Mouse (Mus musculus) bone marrow, adult 2 months (tissue): ENCODE data around the gene Nav2. TPM values are rescaled to one million over a fixed set of nuclear protein-coding genes. Genes with fewer than 3 reads are reported as not detected.

Experiments
- H3K27ac ChIP-seq: fragments of 200-500 bp; 2 replicates; pipeline ENCODE4 v1.5.1; 2012; ENCODE audit warnings: low read depth, mild to moderate bottlenecking, control low read depth, inconsistent platforms, low read length; ENCODE audit not compliant: control insufficient read depth, poor library complexity, insufficient read depth
- H3K4me1 ChIP-seq: fragments of 200-500 bp; 2 replicates; pipeline ENCODE4 v1.6.1; 2011; ENCODE audit warnings: low read length; ENCODE audit not compliant: control insufficient read depth, insufficient read depth
- H3K4me3 ChIP-seq: fragments of 200-500 bp; replicated peaks from 2 replicates; pipeline ENCODE3; 2011; ENCODE audit warnings: mild to moderate bottlenecking, low read depth, low read length, control low read depth; ENCODE audit not compliant: control insufficient read depth
- CTCF ChIP-seq: fragments of 200-500 bp; IDR thresholded peaks from 2 replicates; pipeline ENCODE4 v1.5.1; 2011; ENCODE audit warnings: low read length, control low read depth; ENCODE audit not compliant: control insufficient read depth, insufficient read depth
- POLR2A ChIP-seq: fragments of 200-500 bp; IDR thresholded peaks from 2 replicates; pipeline ENCODE4 v1.6.1; 2011; ENCODE audit warnings: low read depth, mild to moderate bottlenecking, control low read depth, low read length, borderline replicate concordance; ENCODE audit not compliant: control insufficient read depth
- WGBS: fragments of 180-500 bp; shearing (Covaris S2); methylation state at CpG from one replicate; pipeline ENCODE4 v1.1.7; 2018; 5-methylcytosine and 5-hydroxymethylcytosine counted together
- polyA plus RNA-seq: library from polyadenylated mRNA; stranded (reverse); fragments of >200 nt; gene quantifications from 2 replicates; pipeline ENCODE4 v1.2.4, GENCODE M21; 2011; ENCODE audit warnings: low replicate concordance; ENCODE audit not compliant: missing spikeins, insufficient read depth, insufficient read length

The Nav2 gene
- polyA plus RNA-seq, 1 experiment, result 8.5 TPM

GRCm38 (mm10) chr7:49513763-49514437 is 605.4 kb downstream of the Nav2 start:
- Histone ChIP-seq H3K4me1 (no peaks in the 10 kb centered on the region), H3K4me3 (no peak overlapping the region), H3K27ac (no peak overlapping the region)
- TF ChIP-seq POLR2A, result no peak
- TF ChIP-seq CTCF, result no peak
- 76% methylated on average over 6 of the region's 6 CpGs for WGBS

GRCm38 (mm10) chr7:49515012-49515411 is 606.5 kb downstream of the Nav2 start:
- TF ChIP-seq POLR2A, result no peak
- no peak for TF ChIP-seq CTCF
- H3K27ac ChIP-seq, result no peak overlapping the region
- WGBS, result 56% methylated on average over 2 of the region's 2 CpGs
- H3K4me1 ChIP-seq, result no peaks in the 10 kb centered on the region
- H3K4me3 ChIP-seq, result no peak overlapping the region

- H3K4me3 ChIP-seq, result no peak overlapping the region
- no peak overlapping the region for H3K27ac ChIP-seq
- TF ChIP-seq POLR2A (no peak), CTCF (no peak)
- 82% methylated on average over 2 of the region's 2 CpGs for WGBS
- no peaks in the 10 kb centered on the region; the same call in 1 of the 2 replicates for H3K4me1 ChIP-seq
Observed at GRCm38 (mm10) chr7:49520504-49520903, 612.0 kb downstream of the Nav2 start.

- no peaks in the 10 kb centered on the region; the same call in 1 of the 2 replicates for H3K4me1 ChIP-seq
- no peak overlapping the region for H3K27ac ChIP-seq
- H3K4me3 ChIP-seq, result no peak overlapping the region
- TF ChIP-seq CTCF (no peak), POLR2A (no peak)
- WGBS, result 69% methylated on average over 4 of the region's 4 CpGs
Observed at GRCm38 (mm10) chr7:49521349-49521748, 612.8 kb downstream of the Nav2 start.

GRCm38 (mm10) chr7:49521976-49522375 is 613.5 kb downstream of the Nav2 start:
- Histone ChIP-seq H3K4me3 (no peak overlapping the region), H3K27ac (no peak overlapping the region), H3K4me1 (no peaks in the 10 kb centered on the region; the same call in 1 of the 2 replicates)
- 22% methylated on average over 9 of the region's 9 CpGs for WGBS
- TF ChIP-seq CTCF, result no peak
- TF ChIP-seq POLR2A, result no peak

GRCm38 (mm10) chr7:49522411-49523114 is 614.0 kb downstream of the Nav2 start:
- Histone ChIP-seq H3K27ac (no peak overlapping the region), H3K4me1 (no peaks in the 10 kb centered on the region; the same call in 1 of the 2 replicates), H3K4me3 (peak overlapping the region; percentile 5)
- no peak for TF ChIP-seq POLR2A
- WGBS, result 23% methylated on average over 24 of the region's 24 CpGs

- Histone ChIP-seq H3K27ac (no peak overlapping the region), H3K4me1 (no peaks in the 10 kb centered on the region; the same call in 1 of the 2 replicates), H3K4me3 (no peak overlapping the region)
- 83% methylated on average over 4 of the region's 4 CpGs for WGBS
- no peak for TF ChIP-seq POLR2A
- no peak for TF ChIP-seq CTCF
Observed at GRCm38 (mm10) chr7:49523115-49523445, 614.6 kb downstream of the Nav2 start.

GRCm38 (mm10) chr7:49523729-49524128 is 615.2 kb downstream of the Nav2 start:
- 84% methylated on average over 5 of the region's 5 CpGs for WGBS
- no peaks in the 10 kb centered on the region; the same call in 1 of the 2 replicates for H3K4me1 ChIP-seq
- TF ChIP-seq CTCF (no peak), POLR2A (no peak)

GRCm38 (mm10) chr7:49525348-49526100 is 617.0 kb downstream of the Nav2 start:
- TF ChIP-seq POLR2A (no peak), CTCF (no peak)
- H3K4me3 ChIP-seq, result no peak overlapping the region
- H3K4me1 ChIP-seq, result no peaks in the 10 kb centered on the region; the same call in 1 of the 2 replicates
- 74% methylated on average over 11 of the region's 11 CpGs for WGBS
- no peak overlapping the region; the same call in 1 of the 2 replicates for H3K27ac ChIP-seq

More at GRCm38 (mm10) chr7:49523729-49524128, 615.2 kb downstream of the Nav2 start:
- H3K27ac ChIP-seq, result no peak overlapping the region
- no peak overlapping the region for H3K4me3 ChIP-seq
